Mouse (Mus musculus) layer of hippocampus, adult 2 months (tissue): Measurements from ENCODE around the gene Egfr. TPM values are rescaled to one million over a fixed set of nuclear protein-coding genes. Genes with fewer than 3 reads are reported as not detected.

Source experiments
- DNase-seq, 2 experiments: peaks; one replicate each; pipeline ENCODE4 v3.0.0; 2022; ENCODE audit warnings: low spot score in 2 of 2
- H3K27ac ChIP-seq: fragments of 200-600 bp; 2 replicates; pipeline ENCODE4 v1.8.1; 2022
- H3K4me3 ChIP-seq: fragments of 200-600 bp; 2 replicates; pipeline ENCODE4 v1.8.1; 2022; ENCODE audit warnings: mild to moderate bottlenecking
- CTCF ChIP-seq: fragments of 200-600 bp; conservative IDR thresholded peaks from 2 replicates; pipeline ENCODE4 v1.8.1; 2022; ENCODE audit warnings: antibody characterized with exemption, mild to moderate bottlenecking, moderate library complexity
- long read RNA-seq, 2 experiments: library from polyadenylated mRNA; stranded (forward); transcript quantifications; one replicate each; pipeline ENCODE4 v2.0.0; 2021; ENCODE audit warnings: borderline mapping rate in 2 of 2
- total RNA-seq, 2 experiments: library from RNA; stranded (reverse); gene quantifications; 2 replicates each; pipeline ENCODE4 v1.2.3; 2021

Gene Egfr
- 10 to 100 TPM; 12.3 to 12.9 TPM for total RNA-seq
- long read RNA-seq, experiment 1, full-length matches to known transcripts = 2 of 3 reads
- long read RNA-seq, experiment 1, partial matches to known transcripts = 0 of 3 reads
- long read RNA-seq, experiment 1, other reads (novel, unspliced or antisense) = 1 of 3 reads
- long read RNA-seq, experiment 2, partial matches to known transcripts = 1 of 1 reads
- long read RNA-seq, experiment 2, other reads (novel, unspliced or antisense) = 0 of 1 reads

- no peak for TF ChIP-seq CTCF
- H3K4me3 ChIP-seq = peak within 1 kb of the TSS; percentile 60
- DNase-seq = peak; percentile 16 to 42
- H3K27ac ChIP-seq = peak within 1 kb of the TSS; percentile 75
Observed at GRCm38 (mm10) chr11:16752007-16752348, at the start of gene Egfr. TSS of gene Egfr (plus strand) at chr11:16752203.

- no peak for DNase-seq
- Histone ChIP-seq H3K4me3 (no peak overlapping the region), H3K27ac (no peak overlapping the region)
- TF ChIP-seq CTCF = no peak
Observed at GRCm38 (mm10) chr11:16703221-16703620, 48.8 kb upstream of the Egfr start.

GRCm38 (mm10) chr11:16735083-16735644 is 16.8 kb upstream of the Egfr start:
- no peak for TF ChIP-seq CTCF
- Histone ChIP-seq H3K27ac (no peak overlapping the region), H3K4me3 (no peak overlapping the region)
- no peak for DNase-seq

GRCm38 (mm10) chr11:16737323-16737722 is 14.7 kb upstream of the Egfr start:
- Histone ChIP-seq H3K27ac (no peak overlapping the region), H3K4me3 (no peak overlapping the region)
- DNase-seq = no peak
- TF ChIP-seq CTCF = no peak

- Histone ChIP-seq H3K27ac (no peak overlapping the region), H3K4me3 (no peak overlapping the region)
- no peak for TF ChIP-seq CTCF
- DNase-seq = no peak
Observed at GRCm38 (mm10) chr11:16738691-16739090, 13.3 kb upstream of the Egfr start.

- TF ChIP-seq CTCF = no peak
- Histone ChIP-seq H3K27ac (no peak overlapping the region), H3K4me3 (no peak overlapping the region)
- no peak for DNase-seq
Observed at GRCm38 (mm10) chr11:16739155-16739554, 12.8 kb upstream of the Egfr start.

- H3K27ac ChIP-seq = no peak overlapping the region
- no peak for DNase-seq
Observed at GRCm38 (mm10) chr11:16740691-16741611, 11.1 kb upstream of the Egfr start.

GRCm38 (mm10) chr11:16742251-16742650 is 9.8 kb upstream of the Egfr start:
- H3K27ac ChIP-seq = no peak overlapping the region
- no peak for DNase-seq
- TF ChIP-seq CTCF = no peak
- H3K4me3 ChIP-seq = no peak overlapping the region

More at GRCm38 (mm10) chr11:16740691-16741611, 11.1 kb upstream of the Egfr start:
- no peak for TF ChIP-seq CTCF
- H3K4me3 ChIP-seq = no peak overlapping the region

GRCm38 (mm10) chr11:16742821-16743220 is 9.2 kb upstream of the Egfr start:
- H3K4me3 ChIP-seq = no peak overlapping the region
- no peak for TF ChIP-seq CTCF
- no peak overlapping the region for H3K27ac ChIP-seq
- DNase-seq = no peak

- no peak for DNase-seq
- H3K4me3 ChIP-seq = peak overlapping the region; percentile 60
- peak overlapping the region; percentile 75; the same call in 1 of the 2 replicates for H3K27ac ChIP-seq
- TF ChIP-seq CTCF = no peak
Observed at GRCm38 (mm10) chr11:16751457-16751982, 483 bp upstream of the Egfr start.

- no peak for DNase-seq
- Histone ChIP-seq H3K4me3 (peak overlapping the region; percentile 60), H3K27ac (peak overlapping the region; percentile 75)
- peak; percentile 42 for TF ChIP-seq CTCF
Observed at GRCm38 (mm10) chr11:16752349-16753153, 548 bp downstream of the Egfr start.

- Histone ChIP-seq H3K4me3 (peak overlapping the region; percentile 60), H3K27ac (peak overlapping the region; percentile 75)
- no peak for TF ChIP-seq CTCF
- no peak for DNase-seq
Observed at GRCm38 (mm10) chr11:16753154-16754040, 1.4 kb downstream of the Egfr start.
